8 mouse cellular contexts compared by ENCODE assay signal in the genomic region with DNA sequence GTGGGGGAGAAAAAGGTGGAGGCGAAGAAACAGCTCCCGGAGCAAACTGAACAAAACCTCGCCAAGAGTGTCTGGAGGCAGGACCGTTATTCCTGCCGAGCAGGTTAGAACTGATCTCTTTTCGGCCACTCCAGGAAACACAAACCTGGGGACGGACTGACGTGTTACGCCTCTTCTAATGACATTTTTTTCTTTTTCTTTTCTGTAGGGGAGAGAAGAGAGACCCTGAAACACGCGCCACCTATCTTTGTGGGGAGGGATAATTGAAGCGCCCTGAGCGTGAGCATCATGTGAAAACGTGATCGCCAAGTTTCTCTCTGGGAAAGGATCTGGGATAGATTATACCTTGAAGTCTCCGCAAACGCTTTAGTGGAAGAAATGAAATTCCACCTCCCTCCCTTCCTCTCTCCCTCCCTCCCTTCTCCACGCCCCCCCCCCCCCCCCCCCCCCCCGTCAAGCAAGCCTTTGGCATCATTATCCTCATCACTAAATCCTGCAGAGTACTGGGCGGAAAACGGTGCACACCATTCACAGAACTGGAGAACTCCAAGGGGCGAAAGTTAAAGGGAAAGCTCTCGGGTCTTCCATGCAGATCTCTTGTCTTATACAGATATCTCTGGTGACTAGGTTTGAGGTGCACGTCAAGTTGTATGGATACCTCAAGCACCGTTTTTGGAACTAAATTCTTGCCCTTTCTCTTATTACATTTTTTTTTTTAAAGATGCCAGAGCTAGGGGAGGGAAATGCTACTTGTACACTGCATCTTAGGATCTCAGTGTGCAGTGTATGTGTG. TPM values are rescaled to one million over a fixed set of nuclear protein-coding genes. Genes with fewer than 3 reads are reported as not detected.
DNase-seq lines count a peak whose midpoint lies in the region; ATAC-seq and TF ChIP-seq lines count a peak whose summit lies in the region.

No protein-coding gene starts in this region.

- H3K4me2 ChIP-seq in intestine, embryonic 15.5 days (replicated peaks), result peak overlapping the region; percentile 45
- peak overlapping the region; percentile 94 for H3K4me2 ChIP-seq in liver, embryonic 12.5 days
- peak overlapping the region; percentile 91 for H3K4me2 ChIP-seq in midbrain, postnatal 0 days (ENCODE audit: low read depth, low read length, poor library complexity, severe bottlenecking)

- 2% methylated on average over 23 of the region's 25 CpGs for WGBS in intestine, embryonic 15.5 days
- WGBS in liver, embryonic 12.5 days (ENCODE audit: insufficient replicate concordance), result 3% methylated on average over 23 of the region's 25 CpGs
- WGBS in midbrain, postnatal 0 days, result under 1% methylated on average over 23 of the region's 25 CpGs
- 11% methylated on average over 23 of the region's 25 CpGs for WGBS in thymus, adult 2 months

- intact Hi-C loops in gastrocnemius, postnatal 14 days (cut with DNase I; ENCODE audit: low total_unique reads), result loop anchor here (10.0 kb wide), 1 partner anchor 188 kb away; a partner anchor contains a TSS

- TF ChIP-seq POLR2A in thymus, adult 2 months (IDR thresholded peaks at IDR 0.05; ENCODE audit: control insufficient read depth, extremely low read depth, insufficient read depth, low read length, poor library complexity), result no peak

- no peaks in the 10 kb centered on the region for H3K36me3 ChIP-seq in intestine, embryonic 15.5 days
- no peaks in the 10 kb centered on the region for H3K36me3 ChIP-seq in liver, embryonic 12.5 days
- no peaks in the 10 kb centered on the region for H3K36me3 ChIP-seq in midbrain, postnatal 0 days (ENCODE audit: insufficient read depth, low read length)
- H3K36me3 ChIP-seq in thymus, adult 2 months (ENCODE audit: control insufficient read depth, insufficient read depth, low read length), result no peaks in the 10 kb centered on the region

- peak overlapping the region; percentile 39 for H3K9ac ChIP-seq in intestine, embryonic 15.5 days
- H3K9ac ChIP-seq in liver, embryonic 12.5 days, result peak overlapping the region; percentile 99
- H3K9ac ChIP-seq in midbrain, postnatal 0 days (replicated peaks; ENCODE audit: low read length, poor library complexity, severe bottlenecking), result peak overlapping the region; percentile 45

- H3K27ac ChIP-seq in intestine, embryonic 15.5 days, result peak overlapping the region; percentile 89
- peak overlapping the region; percentile 95 for H3K27ac ChIP-seq in liver, embryonic 12.5 days
- peak overlapping the region; percentile 8 for H3K27ac ChIP-seq in midbrain, postnatal 0 days (ENCODE audit: low read depth, low read length)
- H3K27ac ChIP-seq in thymus, adult 2 months (ENCODE audit: control insufficient read depth, insufficient read depth, low read length), result peak overlapping the region; percentile 29; the same call in 1 of the 2 replicates

- H3K27me3 ChIP-seq in intestine, embryonic 15.5 days (replicated peaks), result peaks cover 12% of the 10 kb centered on the region; the same call in 1 of the 2 replicates
- H3K27me3 ChIP-seq in liver, embryonic 12.5 days (replicated peaks), result no peaks in the 10 kb centered on the region; the same call in 1 of the 2 replicates
- no peaks in the 10 kb centered on the region for H3K27me3 ChIP-seq in midbrain, postnatal 0 days (ENCODE audit: insufficient read depth, low read length)
- H3K27me3 ChIP-seq in thymus, adult 2 months (ENCODE audit: control insufficient read depth, insufficient read depth, low read length), result peaks cover 5% of the 10 kb centered on the region; the same call in 1 of the 2 replicates

- H3K4me1 ChIP-seq in intestine, embryonic 15.5 days (replicated peaks), result peaks cover 6% of the 10 kb centered on the region; the same call in 1 of the 2 replicates
- peaks cover 45% of the 10 kb centered on the region for H3K4me1 ChIP-seq in liver, embryonic 12.5 days
- H3K4me1 ChIP-seq in midbrain, postnatal 0 days (ENCODE audit: insufficient read depth, low read length), result no peaks in the 10 kb centered on the region
- H3K4me1 ChIP-seq in thymus, adult 2 months (replicated peaks; ENCODE audit: control insufficient read depth, insufficient read depth, low read length), result peaks cover 29% of the 10 kb centered on the region

- DNase-seq in cerebellum, postnatal 10 days, result peak; percentile 67 to 72
- DNase-seq in brain, adult 2 months (ENCODE audit: low read depth, low spot score), result peak; percentile 87
- peak; percentile 55 for DNase-seq in gastrocnemius, postnatal 14 days
- DNase-seq in midbrain, postnatal 0 days (ENCODE audit: low spot score), result peak; percentile 83
- peak; percentile 32 for DNase-seq in thymus, adult 2 months

- no peak for ATAC-seq in cerebellum, adult (ENCODE audit: insufficient number of reproducible peaks, low FRiP score, low TSS enrichment)
- ATAC-seq in intestine, embryonic 15.5 days, result no peak
- ATAC-seq in liver, embryonic 12.5 days, result peak; percentile 27; the same call in 1 of the 2 replicates
- no peak for ATAC-seq in midbrain, postnatal 0 days (ENCODE audit: low FRiP score)

- peak; percentile 71 for TF ChIP-seq CTCF in midbrain, postnatal 0 days (IDR thresholded peaks at IDR 0.05)
- TF ChIP-seq CTCF in thymus, adult 2 months (IDR thresholded peaks at IDR 0.05; ENCODE audit: borderline replicate concordance, control insufficient read depth, extremely low read depth, insufficient read depth, low read length, poor library complexity), result no peak

- H3K9me3 ChIP-seq in intestine, embryonic 15.5 days, result no peaks in the 10 kb centered on the region
- no peaks in the 10 kb centered on the region for H3K9me3 ChIP-seq in liver, embryonic 12.5 days (replicated peaks)
- no peaks in the 10 kb centered on the region for H3K9me3 ChIP-seq in midbrain, postnatal 0 days (ENCODE audit: low read length)

- peak overlapping the region; percentile 66 for H3K4me3 ChIP-seq in intestine, embryonic 15.5 days (replicated peaks)
- H3K4me3 ChIP-seq in liver, embryonic 12.5 days, result peak overlapping the region; percentile 97
- H3K4me3 ChIP-seq in midbrain, postnatal 0 days (ENCODE audit: low read depth, low read length), result peak overlapping the region; percentile 68
- H3K4me3 ChIP-seq in thymus, adult 2 months (ENCODE audit: control insufficient read depth, insufficient read depth, low read length), result peak overlapping the region; percentile 43

RNA-seq across cellular contexts. Expression of a gene that starts 4.1 kb away (rescaled TPM):
- 10 to 100 TPM; 40.8 to 59.9 TPM for total RNA-seq in gastrocnemius, postnatal 14 days (2021)
- 34.5 and 37.4 TPM in 2 replicates for polyA plus RNA-seq in intestine, embryonic 15.5 days (2015; fragmentation: Nextera tagmentation; extraction: Ambion mirVana)
- polyA plus RNA-seq in liver, embryonic 12.5 days (2016; fragmentation: Nextera tagmentation; extraction: Ambion mirVana), result 22.1 and 24.3 TPM in 2 replicates
- 39.6 and 48.1 TPM in 2 replicates for total RNA-seq in midbrain, postnatal 0 days (2014; rRNA removed)
- 13.4 and 15.3 TPM in 2 replicates for polyA plus RNA-seq in midbrain, postnatal 0 days (2015; fragmentation: Nextera tagmentation; extraction: Ambion mirVana)
- polyA plus RNA-seq in thymus, adult 2 months (2012; rRNA removed), result 6.5 and 8.7 TPM in 2 replicates

Comparison
In these comparisons a context has a peak if more than half of its experiments do, and no peak if none do; other contexts are left out.
1. DNase-seq: peak in every context shown above with its lines; median percentile 87 in brain, adult 2 months; 83 in midbrain, postnatal 0 days; 70 in cerebellum, postnatal 10 days; 55 in gastrocnemius, postnatal 14 days; 32 in thymus, adult 2 months.
2. H3K27ac ChIP-seq: peak in every context shown above with its lines; median percentile 95 in liver, embryonic 12.5 days; 89 in intestine, embryonic 15.5 days; 29 in thymus, adult 2 months; 8 in midbrain, postnatal 0 days.
3. H3K4me3 ChIP-seq: peak in every context shown above with its lines; median percentile 97 in liver, embryonic 12.5 days; 68 in midbrain, postnatal 0 days; 66 in intestine, embryonic 15.5 days; 43 in thymus, adult 2 months.
4. H3K9ac ChIP-seq: peak in every context shown above with its lines; median percentile 99 in liver, embryonic 12.5 days; 45 in midbrain, postnatal 0 days; 39 in intestine, embryonic 15.5 days.